Mouse (Mus musculus) lung, postnatal 0 days (tissue): ENCODE measurements at regions not wholly inside any gene's neighbourhood (a gene's known extent, or its start where the extent isn't known, plus 50 kb on each side); places are given as distances from the start of the nearest gene placed in this dataset.

Experiments used
- ATAC-seq: fragments of 200-750 bp; cut with Nextera tagmentation; 2 replicates; pipeline ENCODE4 v1.8.0; 2017; ENCODE audit warnings: moderate library complexity
- DNase-seq: peaks from one replicate; pipeline ENCODE4 v3.0.0-alpha.2; 2016; ENCODE audit warnings: low spot score
- H3K27ac ChIP-seq: fragments of 300-500 bp; sonication (generic); 2 replicates; pipeline ENCODE4 v1.5.1; 2014; ENCODE audit warnings: antibody characterized with exemption, mild to moderate bottlenecking, low read length, mixed read lengths
- H3K27me3 ChIP-seq: fragments of 300-500 bp; sonication (generic); replicated peaks from 2 replicates; pipeline ENCODE4 v1.6.1; 2014; ENCODE audit warnings: low read length, mixed read lengths; ENCODE audit not compliant: insufficient read depth
- H3K36me3 ChIP-seq: fragments of 300-500 bp; sonication (generic); 2 replicates; pipeline ENCODE4 v1.6.1; 2014; ENCODE audit warnings: low read length, mixed read lengths; ENCODE audit not compliant: insufficient read depth
- H3K4me1 ChIP-seq: fragments of 300-500 bp; sonication (generic); 2 replicates; pipeline ENCODE4 v1.6.1; 2014; ENCODE audit warnings: antibody characterized with exemption, low read depth, low read length, mixed read lengths; ENCODE audit not compliant: insufficient read depth
- H3K4me2 ChIP-seq: fragments of 300-500 bp; sonication (generic); replicated peaks from 2 replicates; pipeline ENCODE4 v1.6.1; 2014; ENCODE audit warnings: low read depth, mild to moderate bottlenecking, low read length, moderate library complexity, mixed read lengths
- H3K4me3 ChIP-seq: fragments of 300-500 bp; sonication (generic); 2 replicates; pipeline ENCODE4 v1.5.1; 2014; ENCODE audit warnings: low read depth, low read length
- H3K9ac ChIP-seq: fragments of 300-500 bp; sonication (generic); replicated peaks from 2 replicates; pipeline ENCODE4 v1.6.1; 2014; ENCODE audit warnings: low read depth, mild to moderate bottlenecking
- H3K9me3 ChIP-seq: fragments of 300-500 bp; sonication (generic); 2 replicates; pipeline ENCODE4 v1.6.1; 2016; ENCODE audit warnings: low read length, mixed read lengths
- CTCF ChIP-seq: IDR thresholded peaks from 2 replicates; pipeline ENCODE4 v1.5.1; 2016; ENCODE audit warnings: antibody characterized with exemption, mild to moderate bottlenecking
- EP300 ChIP-seq: IDR thresholded peaks from 2 replicates; pipeline ENCODE4 v1.6.1; 2016; ENCODE audit warnings: antibody characterized with exemption, mild to moderate bottlenecking, control low read depth
- WGBS: fragments of 180-500 bp; shearing (Covaris S2); extraction: QIAGEN DNeasy Blood & Tissue Kit; methylation state at CpG from one replicate; pipeline ENCODE4 v1.1.7; 2014; 5-methylcytosine and 5-hydroxymethylcytosine counted together

GRCm38 (mm10) chr15:71086367-71086997 lies 2747.9 kb upstream of the Gm6569 start:
- Histone ChIP-seq H3K4me3 (no peak overlapping the region), H3K9me3 (no peaks in the 10 kb centered on the region), H3K27me3 (no peaks in the 10 kb centered on the region), H3K9ac (no peak overlapping the region), H3K4me2 (no peak overlapping the region), H3K27ac (no peak overlapping the region), H3K4me1 (no peaks in the 10 kb centered on the region), H3K36me3 (no peaks in the 10 kb centered on the region)
- TF ChIP-seq CTCF (no peak), EP300 (no peak)
- DNase-seq (no peak), ATAC-seq (no peak)
- 94% methylated on average over 1 of the region's 1 CpGs for whole genome bisulfite sequencing

- Histone ChIP-seq H3K27ac (no peak overlapping the region), H3K9ac (no peak overlapping the region), H3K36me3 (no peaks in the 10 kb centered on the region), H3K4me3 (no peak overlapping the region), H3K27me3 (no peaks in the 10 kb centered on the region), H3K4me1 (no peaks in the 10 kb centered on the region), H3K4me2 (no peak overlapping the region), H3K9me3 (no peaks in the 10 kb centered on the region)
- no peak for DNase-seq
- no peak for TF ChIP-seq CTCF
- no peak for TF ChIP-seq EP300
- no peak for ATAC-seq
- WGBS, result 77% methylated on average over 3 of the region's 3 CpGs
Measured at GRCm38 (mm10) chr15:71099111-71099510, 2735.2 kb upstream of the Gm6569 start.

DNA sequence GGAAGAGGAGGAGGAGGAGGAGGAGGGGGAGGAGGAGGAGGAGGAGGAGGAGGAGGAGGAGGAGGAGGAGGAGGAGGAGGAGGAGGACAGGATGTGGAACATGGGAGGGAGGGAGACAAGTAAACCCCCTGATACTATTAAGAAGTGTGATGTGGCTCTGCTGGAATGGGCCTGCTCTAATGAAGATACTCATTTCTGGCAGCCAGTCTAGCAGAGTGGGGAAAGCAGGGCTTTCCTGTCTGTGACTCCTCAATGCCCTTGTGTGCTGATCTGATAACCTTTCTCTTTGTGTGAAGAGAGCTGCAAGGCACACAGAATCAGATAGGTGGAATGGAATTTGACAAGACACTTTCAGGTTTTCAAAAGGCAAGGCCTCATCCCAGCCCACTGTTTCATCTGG lies 2704.6 kb upstream of the Gm6569 start:
- no peak overlapping the region for H3K27ac ChIP-seq
- no peak overlapping the region for H3K9ac ChIP-seq
- no peak overlapping the region for H3K4me3 ChIP-seq
- H3K4me1 ChIP-seq, result no peaks in the 10 kb centered on the region
- H3K4me2 ChIP-seq, result no peak overlapping the region
- H3K36me3 ChIP-seq, result no peaks in the 10 kb centered on the region
- no peak for ATAC-seq
- H3K27me3 ChIP-seq, result no peaks in the 10 kb centered on the region
- no peak for DNase-seq
- no peaks in the 10 kb centered on the region for H3K9me3 ChIP-seq
- TF ChIP-seq EP300 (no peak), CTCF (no peak)

- Histone ChIP-seq H3K4me1 (no peaks in the 10 kb centered on the region), H3K4me2 (no peak overlapping the region), H3K27ac (no peak overlapping the region), H3K27me3 (no peaks in the 10 kb centered on the region), H3K4me3 (no peak overlapping the region), H3K9ac (no peak overlapping the region), H3K36me3 (no peaks in the 10 kb centered on the region), H3K9me3 (no peaks in the 10 kb centered on the region)
- no peak for ATAC-seq
- no peak for DNase-seq
- WGBS, result 80% methylated on average over 2 of the region's 2 CpGs
- TF ChIP-seq CTCF (no peak), EP300 (no peak)
Measured at GRCm38 (mm10) chr15:71157680-71158079, 2676.7 kb upstream of the Gm6569 start.

- DNase-seq (no peak), ATAC-seq (no peak)
- H3K27ac ChIP-seq, result no peak overlapping the region
- H3K4me1 ChIP-seq, result no peaks in the 10 kb centered on the region
- no peaks in the 10 kb centered on the region for H3K36me3 ChIP-seq
- no peaks in the 10 kb centered on the region for H3K9me3 ChIP-seq
- no peaks in the 10 kb centered on the region for H3K27me3 ChIP-seq
- H3K4me3 ChIP-seq, result no peak overlapping the region
- no peak for TF ChIP-seq CTCF
- no peak for TF ChIP-seq EP300
- no peak overlapping the region for H3K4me2 ChIP-seq
- no peak overlapping the region for H3K9ac ChIP-seq
Measured at GRCm38 (mm10) chr15:71162097-71162496, 2672.3 kb upstream of the Gm6569 start.

GRCm38 (mm10) chr15:71195011-71195739 lies 2639.2 kb upstream of the Gm6569 start:
- Histone ChIP-seq H3K4me3 (no peak overlapping the region), H3K27ac (no peak overlapping the region), H3K9ac (no peak overlapping the region), H3K4me1 (no peaks in the 10 kb centered on the region), H3K4me2 (no peak overlapping the region), H3K27me3 (no peaks in the 10 kb centered on the region), H3K36me3 (no peaks in the 10 kb centered on the region), H3K9me3 (no peaks in the 10 kb centered on the region)
- no peak for ATAC-seq
- peak; percentile 6 for DNase-seq
- TF ChIP-seq CTCF, result no peak
- TF ChIP-seq EP300, result no peak
- 46% methylated on average over 11 of the region's 11 CpGs for WGBS
